Mouse (Mus musculus): ENCODE measurements around the gene Acap2.

- TF ChIP-seq EP300 (IDR thresholded peaks at IDR 0.05; ENCODE audit: insufficient read depth, low read depth, low read length) (no peak), CTCF (IDR thresholded peaks at IDR 0.05; ENCODE audit: low read depth, low read length) (no peak), POLR2A (IDR thresholded peaks at IDR 0.05; ENCODE audit: insufficient read depth, low read length) (no peak)
Measured at GRCm38 (mm10) chr16:31190426-31190825, 10.6 kb downstream of the Acap2 start.
